Mouse (Mus musculus): ENCODE measurements at regions not wholly inside any gene's neighbourhood (a gene's known extent, or its start where the extent isn't known, plus 50 kb on each side); places are given as distances from the start of the nearest gene placed in this dataset.

DNA sequence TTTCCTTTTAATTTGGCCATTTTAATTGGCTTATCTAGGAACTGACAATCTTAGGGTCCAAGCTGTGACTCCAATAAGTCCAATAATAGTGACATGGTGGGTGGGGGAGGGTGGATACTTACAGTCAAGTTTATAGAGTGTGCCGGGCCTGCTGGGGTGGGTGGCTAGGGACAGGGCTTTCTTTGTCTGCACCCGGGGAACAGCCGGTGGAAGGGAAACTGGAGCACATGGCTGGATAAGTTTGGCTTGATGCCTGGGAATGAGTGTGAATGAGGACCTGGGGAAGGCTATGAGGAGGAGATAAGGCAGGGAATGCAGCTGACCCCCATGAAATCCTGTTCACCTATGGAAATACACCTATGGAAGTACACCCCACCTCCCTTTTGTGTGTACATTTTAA is 81.7 kb upstream of the Cers4 start:
- H3K4me1 ChIP-seq (replicated peaks) = 0 out of 2 replicates have a peak, but pooled peaks cover 6% of the 10 kb centered on the region
- ATAC-seq (ENCODE audit: insufficient number of reproducible peaks, insufficient read depth, low FRiP score, low TSS enrichment, low read depth) = peak; percentile 43; the same call in 1 of the 2 replicates
- 54% methylated on average over 3 of the region's 3 CpGs for WGBS
- H3K4me3 ChIP-seq (replicated peaks) = no peak overlapping the region
- no peak overlapping the region for H3K9ac ChIP-seq (replicated peaks)
- no peaks in the 10 kb centered on the region for H3K36me3 ChIP-seq
- no peak overlapping the region for H3K27ac ChIP-seq
- no peaks in the 10 kb centered on the region for H3K9me3 ChIP-seq
- no peak overlapping the region for H3K4me2 ChIP-seq
- no peaks in the 10 kb centered on the region for H3K27me3 ChIP-seq

DNA sequence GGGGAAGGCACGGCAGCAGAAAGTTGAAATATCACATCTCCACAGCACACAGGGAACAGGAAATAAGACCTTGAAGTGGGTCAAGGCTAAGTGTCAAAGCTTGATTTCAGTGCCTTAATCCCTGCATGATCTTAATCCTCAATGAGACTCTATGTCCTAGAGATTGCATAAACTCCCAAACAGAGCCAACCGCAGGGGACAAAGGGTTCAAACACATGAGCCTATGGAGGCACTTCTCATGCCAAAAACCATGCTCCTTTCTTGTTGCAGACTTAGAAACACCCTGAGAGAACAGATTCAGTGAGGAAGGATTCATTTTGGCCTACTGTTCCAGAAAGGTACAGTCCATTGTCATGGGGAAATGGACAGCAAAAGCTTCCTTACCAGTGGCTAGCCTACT is 81.0 kb upstream of the Cers4 start:
- Histone ChIP-seq H3K27ac (no peak overlapping the region), H3K4me1 (replicated peaks) (0 out of 2 replicates have a peak, but pooled peaks cover 6% of the 10 kb centered on the region), H3K9me3 (no peaks in the 10 kb centered on the region), H3K27me3 (no peaks in the 10 kb centered on the region), H3K9ac (replicated peaks) (no peak overlapping the region), H3K4me2 (no peak overlapping the region), H3K4me3 (replicated peaks) (no peak overlapping the region), H3K36me3 (no peaks in the 10 kb centered on the region)
- 75% methylated on average over 2 of the region's 2 CpGs for WGBS
- no peak for ATAC-seq (ENCODE audit: insufficient number of reproducible peaks, insufficient read depth, low FRiP score, low TSS enrichment, low read depth)

DNA sequence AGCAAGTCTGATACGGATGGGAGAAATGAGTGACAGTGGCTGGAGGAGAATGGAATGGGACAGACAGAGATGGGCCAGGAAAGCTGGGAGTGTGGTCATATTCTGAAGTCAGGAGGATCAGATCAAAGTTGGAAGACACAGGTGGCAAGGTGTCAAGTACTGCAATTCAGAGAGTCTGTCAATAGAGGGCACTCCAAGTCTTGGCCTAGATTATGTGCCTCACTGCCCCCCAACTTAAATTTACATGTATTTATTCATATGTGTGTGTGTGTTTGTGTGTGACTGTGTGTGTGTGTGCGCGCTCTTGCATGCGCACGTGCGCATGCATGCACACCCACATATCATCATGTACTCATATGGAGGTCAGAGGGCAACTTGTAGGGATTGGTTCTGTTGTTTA is 79.6 kb upstream of the Cers4 start:
- no peak overlapping the region for H3K27ac ChIP-seq
- 46% methylated on average over 6 of the region's 6 CpGs for WGBS
- no peaks in the 10 kb centered on the region for H3K27me3 ChIP-seq
- no peak overlapping the region for H3K9ac ChIP-seq (replicated peaks)
- H3K4me3 ChIP-seq (replicated peaks) = no peak overlapping the region
- H3K4me2 ChIP-seq = no peak overlapping the region
- H3K36me3 ChIP-seq = no peaks in the 10 kb centered on the region
- 0 out of 2 replicates have a peak, but pooled peaks cover 6% of the 10 kb centered on the region for H3K4me1 ChIP-seq (replicated peaks)
- no peak for ATAC-seq (ENCODE audit: insufficient number of reproducible peaks, insufficient read depth, low FRiP score, low TSS enrichment, low read depth)
- no peaks in the 10 kb centered on the region for H3K9me3 ChIP-seq

DNA sequence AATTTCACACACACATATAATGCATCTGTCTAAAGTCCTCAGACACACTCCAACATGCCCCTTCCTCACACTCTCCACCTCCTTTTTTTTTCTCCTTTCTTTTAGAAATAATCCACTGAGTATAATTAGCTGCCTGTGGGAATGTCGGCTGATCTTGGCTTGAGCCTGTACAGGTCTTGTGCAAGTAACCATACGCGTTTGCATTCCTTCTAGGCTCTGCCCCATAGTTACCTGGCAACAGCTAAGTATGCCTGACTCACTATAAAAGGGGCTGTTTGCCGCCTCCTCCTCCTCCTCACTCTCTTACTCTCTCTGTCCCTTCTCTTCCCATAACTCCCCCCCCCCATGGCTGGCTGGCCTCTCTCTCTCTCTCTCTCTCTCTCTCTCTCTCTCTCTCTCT is 79.1 kb upstream of the Cers4 start:
- WGBS = 54% methylated on average over 4 of the region's 4 CpGs
- no peak overlapping the region for H3K9ac ChIP-seq (replicated peaks)
- H3K36me3 ChIP-seq = no peaks in the 10 kb centered on the region
- H3K4me2 ChIP-seq = no peak overlapping the region
- H3K27ac ChIP-seq = no peak overlapping the region
- H3K9me3 ChIP-seq = no peaks in the 10 kb centered on the region
- 0 out of 2 replicates have a peak, but pooled peaks cover 6% of the 10 kb centered on the region for H3K4me1 ChIP-seq (replicated peaks)
- no peak for ATAC-seq (ENCODE audit: insufficient number of reproducible peaks, insufficient read depth, low FRiP score, low TSS enrichment, low read depth)
- H3K4me3 ChIP-seq (replicated peaks) = no peak overlapping the region
- no peaks in the 10 kb centered on the region for H3K27me3 ChIP-seq

DNA sequence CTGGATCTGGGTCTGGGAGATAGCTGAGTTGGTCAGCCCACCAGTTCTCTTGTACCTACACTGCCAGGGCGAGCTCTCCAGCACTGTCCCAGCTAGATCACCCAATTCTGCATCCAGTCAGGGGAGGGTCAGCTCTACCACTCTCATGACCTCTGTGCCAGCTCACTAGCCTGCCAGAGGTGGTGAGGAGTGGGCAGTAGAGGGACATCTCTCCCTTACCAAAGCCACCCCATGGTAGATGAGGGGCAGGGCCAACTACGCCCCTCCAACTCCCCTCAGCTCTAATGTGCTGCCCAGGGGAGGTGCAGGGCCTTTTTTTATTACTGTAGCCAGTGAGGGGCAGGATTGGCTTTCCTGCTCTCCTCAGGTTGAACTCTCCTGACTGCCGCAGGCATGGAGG is 75.7 kb upstream of the Cers4 start:
- Histone ChIP-seq H3K27me3 (no peaks in the 10 kb centered on the region), H3K27ac (no peak overlapping the region), H3K4me3 (replicated peaks) (no peak overlapping the region), H3K4me2 (no peak overlapping the region), H3K9me3 (no peaks in the 10 kb centered on the region), H3K4me1 (replicated peaks) (no peaks in the 10 kb centered on the region), H3K36me3 (no peaks in the 10 kb centered on the region), H3K9ac (replicated peaks) (no peak overlapping the region)
- no peak for ATAC-seq (ENCODE audit: insufficient number of reproducible peaks, insufficient read depth, low FRiP score, low TSS enrichment, low read depth)
- WGBS = 57% methylated on average over 3 of the region's 3 CpGs

DNA sequence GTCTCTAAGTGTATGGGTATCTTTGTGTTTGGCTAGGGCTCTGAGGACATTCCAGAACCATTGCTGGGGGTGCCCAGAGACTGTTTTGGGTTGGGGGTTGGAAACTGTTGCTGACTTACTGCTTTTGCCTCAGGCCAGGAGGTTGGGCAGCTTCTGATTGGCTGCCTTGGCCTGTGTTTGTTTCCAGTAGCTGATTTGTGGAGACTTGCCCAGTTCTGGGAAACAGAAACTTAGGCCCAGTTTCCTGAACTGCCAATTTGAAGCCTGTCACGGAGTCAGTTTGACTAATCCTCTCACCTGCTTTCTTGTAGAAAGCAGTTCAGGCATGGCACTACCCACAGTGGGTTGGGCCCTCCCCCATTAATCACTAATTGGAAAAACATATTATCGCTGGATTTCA is 59.7 kb upstream of the Cers4 start:
- no peaks in the 10 kb centered on the region for H3K27me3 ChIP-seq
- no peak overlapping the region for H3K4me3 ChIP-seq (replicated peaks)
- WGBS = 81% methylated on average over 2 of the region's 2 CpGs
- no peaks in the 10 kb centered on the region for H3K36me3 ChIP-seq
- no peak overlapping the region for H3K9ac ChIP-seq (replicated peaks)
- H3K4me2 ChIP-seq = no peak overlapping the region
- no peaks in the 10 kb centered on the region for H3K4me1 ChIP-seq (replicated peaks)
- 0 out of 2 replicates have a peak, but pooled peaks cover 3% of the 10 kb centered on the region for H3K9me3 ChIP-seq
- H3K27ac ChIP-seq = no peak overlapping the region
- no peak for ATAC-seq (ENCODE audit: insufficient number of reproducible peaks, insufficient read depth, low FRiP score, low TSS enrichment, low read depth)

DNA sequence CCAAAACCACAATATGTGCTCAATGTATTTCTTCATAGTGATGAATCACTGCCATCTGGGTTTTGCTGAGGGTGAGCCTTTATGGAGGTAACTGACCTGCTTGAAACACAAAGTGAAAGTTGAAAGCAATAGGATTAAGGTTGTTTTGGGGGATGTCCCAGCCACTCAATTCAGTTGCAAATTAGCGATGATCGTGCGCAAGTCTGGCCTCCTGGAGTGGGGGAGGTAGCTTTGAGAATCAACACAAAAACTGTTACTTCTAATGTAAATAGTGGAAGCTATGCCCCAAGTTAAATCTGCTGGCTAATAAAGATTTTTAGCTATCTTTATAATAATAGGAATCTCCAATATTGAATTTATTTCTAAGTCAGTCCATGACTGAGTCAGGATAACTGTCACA is 56.3 kb upstream of the Cers4 start:
- no peak overlapping the region for H3K9ac ChIP-seq (replicated peaks)
- WGBS = 78% methylated on average over 3 of the region's 3 CpGs

More for the DNA sequence above, 56.3 kb upstream of the Cers4 start:
- no peak for ATAC-seq (ENCODE audit: insufficient number of reproducible peaks, insufficient read depth, low FRiP score, low TSS enrichment, low read depth)
- no peak overlapping the region for H3K4me2 ChIP-seq
- no peaks in the 10 kb centered on the region for H3K27me3 ChIP-seq
- no peaks in the 10 kb centered on the region for H3K36me3 ChIP-seq
- H3K9me3 ChIP-seq = 0 out of 2 replicates have a peak, but pooled peaks cover 3% of the 10 kb centered on the region
- H3K27ac ChIP-seq = no peak overlapping the region
- no peak overlapping the region for H3K4me3 ChIP-seq (replicated peaks)
- H3K4me1 ChIP-seq (replicated peaks) = no peaks in the 10 kb centered on the region

Measured in limb, embryonic 12.5 days (tissue).